Mouse (Mus musculus): ENCODE results near the gene Ssbp3.

The Ssbp3 gene

DNA sequence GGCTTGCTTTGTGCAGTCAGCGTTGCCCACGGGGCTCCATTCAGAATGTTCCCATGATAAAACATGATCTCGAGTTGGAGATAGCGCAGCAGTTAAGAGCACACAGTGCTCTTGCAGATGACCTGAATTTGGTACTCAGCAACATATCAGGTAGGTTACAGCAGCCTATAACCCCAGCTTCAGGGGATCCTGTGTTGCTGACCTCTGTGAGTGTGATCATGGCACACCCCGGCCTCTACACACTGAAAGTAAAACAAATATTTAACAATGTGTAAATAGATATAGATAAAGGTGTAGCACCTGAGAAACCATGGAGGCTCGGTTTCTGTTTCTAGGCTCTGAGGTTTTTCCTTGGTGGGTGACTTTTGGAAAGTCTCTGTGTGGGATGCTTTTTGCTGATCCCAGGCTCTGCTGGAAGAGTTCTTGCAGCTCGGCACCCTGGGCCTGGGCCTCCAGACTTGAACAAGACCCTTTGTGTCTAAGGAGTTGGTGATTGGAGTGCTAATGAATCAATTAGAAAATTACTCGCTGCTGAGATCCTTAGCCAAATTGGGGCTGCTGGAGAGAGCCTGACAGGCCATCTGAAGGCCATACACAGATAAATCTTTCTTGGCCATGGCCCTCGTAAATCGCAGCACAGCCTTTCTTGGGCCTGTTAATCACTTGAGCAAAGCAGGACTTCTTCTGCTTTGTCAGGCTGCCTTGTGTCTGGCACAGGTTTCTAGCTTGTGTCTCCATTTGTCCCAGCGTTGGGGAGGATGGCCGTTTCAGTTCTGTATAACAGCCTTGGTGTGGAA is 49.2 kb downstream of the Ssbp3 start:
- no peak for DNase-seq (ENCODE audit: low read depth, low spot score)

DNA sequence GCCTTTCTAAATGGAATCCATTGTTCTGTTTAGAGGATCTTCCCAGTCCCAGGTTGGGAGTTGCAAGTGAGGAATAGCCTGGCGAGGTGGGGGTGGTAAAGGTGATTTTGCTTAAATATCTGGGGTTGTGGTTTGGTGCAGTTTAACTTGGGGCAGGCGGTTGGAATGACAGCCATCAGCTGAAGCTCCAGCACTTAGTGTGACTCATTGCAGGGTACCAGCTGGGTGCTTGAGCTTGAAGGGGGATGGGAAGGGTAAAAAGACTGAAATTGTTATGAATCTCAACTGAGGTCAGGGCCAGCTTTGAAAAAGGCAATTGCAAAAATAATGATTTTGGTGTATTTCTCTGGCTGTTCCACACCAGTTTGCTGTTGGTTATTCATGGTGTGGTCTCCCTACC is 50.0 kb downstream of the Ssbp3 start:
- no peak for DNase-seq (ENCODE audit: low read depth, low spot score)

DNA sequence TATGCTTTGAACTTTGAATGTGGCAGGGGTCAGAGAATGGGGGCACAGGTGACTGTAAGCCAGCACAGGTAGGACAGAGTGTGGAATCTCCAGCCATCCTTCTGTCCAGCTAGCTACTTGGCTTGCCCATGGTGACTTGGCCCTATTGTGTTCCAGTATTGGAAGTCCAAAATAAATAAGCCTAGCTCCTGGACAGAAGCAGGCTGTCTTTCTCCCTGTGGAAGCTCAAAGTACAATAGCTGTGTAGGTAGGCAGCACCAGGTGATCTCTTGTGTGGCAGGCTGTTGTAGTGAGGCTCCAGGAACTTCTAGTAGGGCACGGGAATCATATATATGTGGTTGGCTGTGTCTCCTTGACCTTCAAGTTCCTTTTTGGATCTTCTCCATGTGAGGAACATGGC is 50.8 kb downstream of the Ssbp3 start:
- DNase-seq (ENCODE audit: low read depth, low spot score): no peak

DNA sequence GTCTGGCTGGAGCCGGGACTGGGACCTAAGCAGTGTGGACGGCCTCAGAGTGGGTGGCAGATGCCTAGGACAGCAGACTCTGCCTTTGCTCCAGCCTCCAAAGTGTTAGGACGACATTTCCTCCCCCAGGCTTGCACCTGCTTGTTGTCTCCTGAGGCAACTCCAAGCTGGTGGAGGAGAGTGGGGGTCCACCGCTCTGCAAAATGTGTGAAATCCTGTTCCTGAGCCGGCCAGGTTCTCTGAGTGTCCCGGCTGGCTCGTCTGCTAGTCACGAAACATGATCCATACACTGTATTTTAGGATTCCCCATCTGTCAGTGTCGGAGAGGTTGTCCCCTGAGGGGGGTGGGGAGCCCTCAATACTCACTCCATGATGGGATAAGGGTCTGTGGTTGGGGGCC is 53.9 kb downstream of the Ssbp3 start:
- DNase-seq (ENCODE audit: low read depth, low spot score): no peak

DNA sequence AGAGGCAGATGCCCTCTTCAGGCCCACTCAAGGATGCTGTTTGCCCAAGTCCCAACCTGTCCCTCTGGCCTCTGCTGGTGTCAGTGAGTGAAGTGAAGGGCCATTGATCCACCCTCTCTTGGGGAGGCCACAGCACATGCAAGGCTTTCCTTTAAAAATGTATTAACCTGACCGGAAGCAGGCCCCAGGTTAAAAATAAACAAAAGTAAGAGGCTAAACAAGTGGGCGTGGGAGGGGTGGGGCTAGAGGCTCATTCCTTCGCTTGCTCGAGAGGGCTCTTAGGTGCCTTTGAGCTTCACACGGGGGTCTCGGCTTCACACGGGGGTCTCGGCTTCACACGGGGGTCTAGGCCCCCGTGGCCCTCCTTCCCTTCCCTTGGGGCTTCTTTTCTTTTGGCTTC is 54.5 kb downstream of the Ssbp3 start:
- no peak for DNase-seq (ENCODE audit: low read depth, low spot score)

DNA sequence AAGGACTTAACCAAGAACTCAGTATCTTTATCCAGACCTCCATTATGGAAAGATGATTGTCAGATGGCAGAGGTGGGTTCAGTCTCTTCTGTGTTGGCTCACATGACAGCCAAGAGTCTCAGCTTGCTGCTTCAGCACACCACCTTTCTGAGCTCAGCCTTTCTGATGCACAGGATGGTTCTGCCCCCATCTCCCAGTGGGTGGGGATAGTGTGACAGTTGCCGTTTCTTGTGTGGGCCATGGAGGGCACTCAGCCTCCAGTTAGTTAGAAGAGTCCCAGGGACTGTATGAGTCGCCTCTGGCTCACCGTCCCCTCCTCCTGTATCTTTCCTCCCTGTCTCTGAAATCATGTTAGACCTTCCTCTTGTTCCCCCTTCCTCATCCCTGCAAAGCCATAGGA is 55.9 kb downstream of the Ssbp3 start:
- no peak for DNase-seq (ENCODE audit: low read depth, low spot score)

DNA sequence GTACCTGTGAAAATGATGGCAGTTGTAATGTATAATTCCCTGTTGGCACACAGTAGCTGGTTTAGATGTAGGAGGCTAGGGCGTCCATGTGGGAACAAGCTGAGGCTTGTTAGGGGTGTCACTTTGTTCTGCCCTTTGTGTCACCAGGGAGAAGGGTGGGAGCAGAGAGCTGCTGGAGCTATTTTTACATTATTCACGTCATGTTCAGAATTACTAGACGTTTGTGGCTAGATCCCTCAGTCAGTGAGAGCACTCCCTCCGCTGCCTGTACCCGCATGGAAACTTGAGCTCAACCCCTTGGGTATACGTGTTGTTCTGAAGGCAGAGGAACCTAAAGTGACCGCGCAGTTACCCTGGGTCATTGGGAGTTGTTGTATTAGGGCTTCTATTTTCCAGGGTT is 58.4 kb downstream of the Ssbp3 start:
- no peak for DNase-seq (ENCODE audit: low read depth, low spot score)

DNA sequence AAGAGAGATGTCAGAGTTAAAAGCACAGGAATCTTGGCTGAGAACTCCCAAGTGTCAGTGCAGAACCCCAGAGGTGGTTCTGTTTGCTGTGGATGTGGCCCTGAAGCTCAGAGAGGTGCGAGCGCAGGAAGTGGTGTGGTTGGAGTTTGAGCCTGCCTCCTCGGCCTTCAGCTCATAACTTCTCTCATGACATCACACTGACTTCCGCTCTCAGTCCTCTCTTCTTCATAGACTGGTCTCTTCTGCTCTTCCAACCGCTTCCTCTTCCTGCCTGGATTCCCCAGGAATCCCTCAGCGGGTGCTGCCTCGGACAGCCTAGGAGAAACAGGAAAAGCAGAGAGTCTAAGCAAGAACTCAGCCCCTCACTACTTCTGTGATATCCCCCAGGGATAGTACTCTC is 60.3 kb downstream of the Ssbp3 start:
- DNase-seq (ENCODE audit: low read depth, low spot score): no peak

DNA sequence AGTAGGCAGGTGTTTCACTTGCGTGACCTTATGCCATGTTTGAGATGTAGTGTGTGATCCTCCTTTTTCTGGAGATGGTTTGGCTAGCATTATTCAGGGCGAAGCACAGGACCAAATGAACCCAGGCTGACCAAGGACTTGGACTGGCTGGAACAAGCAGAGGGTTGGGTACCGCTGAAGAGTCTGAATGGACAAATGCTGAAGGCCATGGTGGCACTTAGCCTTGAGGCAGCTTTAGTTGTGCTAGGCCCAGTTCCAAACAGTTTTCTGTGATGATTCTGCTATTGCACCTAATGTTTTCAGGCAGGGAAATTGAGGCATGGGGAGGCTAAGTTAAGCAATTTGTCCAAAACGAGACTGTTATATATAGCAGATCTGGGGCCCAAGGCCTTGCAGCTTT is 61.6 kb downstream of the Ssbp3 start:
- DNase-seq (ENCODE audit: low read depth, low spot score): no peak

DNA sequence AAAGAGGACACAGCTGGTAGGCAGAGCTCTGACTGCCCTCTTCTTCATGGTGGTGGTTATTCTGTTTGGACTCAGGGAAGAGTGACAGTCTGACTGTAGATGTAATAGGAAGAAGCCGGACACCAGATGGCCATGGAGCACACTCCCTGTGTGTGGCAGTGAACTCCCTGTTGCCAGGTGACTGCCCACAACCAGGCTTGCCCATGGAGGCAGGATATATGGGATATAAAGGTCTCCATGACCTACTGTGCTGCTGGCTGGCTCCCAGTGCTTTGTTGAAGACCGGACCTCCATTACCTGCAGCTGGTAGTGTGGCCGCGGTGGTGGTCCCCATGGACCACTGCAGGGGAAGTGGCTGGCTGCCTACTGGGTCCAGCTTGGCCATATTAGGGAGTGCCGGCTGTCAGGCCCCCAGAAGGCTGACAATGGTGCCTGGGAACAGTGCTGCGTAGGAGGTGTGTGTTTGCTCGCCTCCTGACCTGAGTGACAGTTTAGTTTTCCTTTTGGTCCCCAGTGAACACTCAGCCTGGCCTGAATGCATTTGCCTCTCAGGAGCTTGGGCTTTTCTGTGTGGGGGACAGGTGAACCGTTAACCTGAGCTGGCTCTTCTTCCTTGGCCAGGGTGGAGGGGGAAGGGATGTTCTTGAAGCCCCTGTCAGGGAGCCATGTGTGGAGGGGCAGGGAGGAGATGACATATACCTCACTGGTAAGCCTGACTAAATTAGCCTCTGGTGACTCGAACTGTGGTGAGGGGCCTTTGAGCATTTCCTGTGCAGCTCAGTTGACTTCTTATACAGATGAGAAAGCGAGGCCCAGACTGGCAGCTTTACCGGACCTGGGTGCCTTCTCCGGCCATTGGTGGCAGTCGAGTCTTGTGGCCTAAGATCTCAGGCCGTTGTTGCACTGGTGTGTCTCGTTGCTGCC is 62.2 kb downstream of the Ssbp3 start:
- DNase-seq (ENCODE audit: low read depth, low spot score): no peak

DNA sequence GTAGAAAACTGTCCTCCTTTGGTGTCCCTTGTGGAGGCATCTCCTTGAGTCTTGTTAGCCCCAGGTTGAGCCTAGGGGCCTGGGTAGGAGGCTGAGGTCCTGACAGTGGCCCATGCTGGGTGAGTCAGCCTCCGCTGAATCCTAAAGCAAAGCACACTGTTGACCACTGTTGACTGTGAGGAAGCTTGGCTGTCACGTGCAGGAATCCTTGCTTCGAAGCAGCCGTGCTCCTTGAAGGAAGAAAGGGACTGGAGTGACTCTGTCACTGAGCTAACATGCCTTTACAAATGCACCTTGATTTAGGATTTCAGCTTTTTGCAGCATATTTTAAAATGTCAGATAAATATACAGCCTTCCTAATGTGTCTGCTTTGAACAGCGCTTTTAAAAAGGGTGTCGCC is 64.8 kb downstream of the Ssbp3 start:
- DNase-seq (ENCODE audit: low read depth, low spot score): no peak

DNA sequence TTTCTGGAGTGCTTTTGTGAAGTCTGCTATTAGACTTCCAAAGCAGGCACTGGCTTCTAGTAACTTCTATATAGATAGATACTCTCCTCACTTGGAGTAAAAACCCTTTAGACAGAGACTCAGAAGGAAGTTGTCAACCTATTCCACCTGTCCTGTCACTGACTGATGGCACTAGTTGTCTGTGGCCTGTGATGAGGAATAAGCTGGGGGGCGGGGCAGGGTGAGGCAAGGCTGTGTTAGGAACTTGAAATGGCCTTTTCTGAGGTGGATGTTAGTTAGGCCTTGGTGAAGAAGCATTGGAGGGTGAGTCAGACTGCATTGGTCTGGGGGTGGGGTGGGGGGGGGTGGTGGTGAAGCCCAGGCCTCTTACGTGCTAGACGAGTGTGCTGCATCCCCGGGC is 65.4 kb downstream of the Ssbp3 start:
- no peak for DNase-seq (ENCODE audit: low read depth, low spot score)

DNA sequence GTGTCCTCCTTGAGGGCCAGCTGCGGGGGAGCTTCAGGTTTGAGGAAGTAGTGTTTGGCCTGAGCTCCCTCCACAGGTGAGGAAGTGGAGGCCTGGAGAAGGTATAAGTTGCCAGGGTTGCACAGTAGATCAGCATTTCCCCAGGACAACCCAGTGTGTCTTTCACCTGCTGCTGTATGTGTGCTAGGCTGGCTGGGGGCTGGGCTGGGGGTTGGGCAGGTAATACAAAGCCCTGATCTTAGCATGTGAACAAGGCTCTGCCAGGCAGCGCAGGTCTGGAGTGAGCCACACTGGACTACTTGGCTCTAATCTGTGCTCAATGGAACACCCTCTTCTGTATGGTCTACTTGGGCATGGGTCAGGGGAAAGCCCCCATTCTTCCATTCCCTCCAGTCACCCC is 66.1 kb downstream of the Ssbp3 start:
- DNase-seq (ENCODE audit: low read depth, low spot score): no peak

DNA sequence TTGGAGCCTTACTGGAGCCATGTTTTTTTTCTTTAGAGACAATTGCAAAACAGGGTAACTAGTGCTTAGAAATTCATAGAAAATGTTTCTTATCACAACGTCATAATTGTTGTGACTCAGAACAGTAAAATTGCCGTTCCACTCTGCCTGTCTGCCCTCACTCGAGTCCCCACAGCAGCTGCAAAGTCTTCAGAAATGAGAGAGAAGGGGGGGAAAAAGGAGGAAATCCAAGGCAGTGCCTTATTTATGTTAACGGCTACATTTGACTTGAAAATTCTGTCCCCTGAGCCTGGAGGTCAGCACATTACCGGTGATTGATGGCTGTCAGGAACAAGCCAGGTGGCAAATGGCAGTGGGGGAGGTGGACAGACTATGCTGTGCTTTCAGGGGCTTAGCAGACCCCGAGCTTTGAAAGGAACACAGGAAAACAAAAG is 66.7 kb downstream of the Ssbp3 start:
- DNase-seq (ENCODE audit: low read depth, low spot score): no peak

DNA sequence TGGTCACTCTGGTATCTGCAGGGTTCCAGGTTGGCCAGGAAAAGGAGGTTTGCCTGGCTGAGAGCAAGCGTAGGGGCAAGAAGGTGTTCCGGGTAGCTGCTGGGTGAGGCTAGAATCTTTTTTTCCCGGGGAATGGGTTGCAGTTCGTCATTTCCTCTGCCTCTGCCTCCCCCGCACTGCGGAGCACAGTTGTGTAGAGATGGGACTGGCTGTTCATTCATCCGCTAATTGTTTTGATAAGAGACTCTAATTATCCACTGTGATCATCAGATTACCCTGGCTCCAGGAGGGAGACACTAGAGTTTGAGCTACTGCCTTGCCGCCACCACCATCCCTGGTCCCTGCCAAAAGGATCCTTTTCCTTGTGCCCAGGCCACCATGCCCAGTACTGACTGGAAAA is 67.9 kb downstream of the Ssbp3 start:
- DNase-seq (ENCODE audit: low read depth, low spot score): no peak

DNA sequence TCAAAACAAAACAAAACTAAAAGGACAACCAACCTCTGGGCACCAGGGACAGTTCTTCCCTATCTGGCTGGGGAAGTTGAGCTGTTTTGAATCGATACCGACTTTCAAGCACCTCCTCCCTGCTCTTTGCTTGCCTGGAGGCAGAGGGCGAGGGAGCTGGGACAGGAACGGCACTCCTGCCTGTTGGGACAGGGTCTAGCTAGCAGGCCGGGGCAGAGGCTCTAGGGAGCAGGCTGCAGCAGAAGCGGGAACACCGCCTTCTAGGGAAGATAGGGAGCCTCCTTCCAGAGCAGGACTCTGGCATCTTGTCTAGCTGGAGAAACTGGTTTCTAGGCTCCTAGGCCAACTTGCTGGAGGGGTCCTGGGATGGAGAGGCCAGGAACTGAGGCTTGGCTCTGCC is 70.2 kb downstream of the Ssbp3 start:
- DNase-seq (ENCODE audit: low read depth, low spot score): no peak

DNA sequence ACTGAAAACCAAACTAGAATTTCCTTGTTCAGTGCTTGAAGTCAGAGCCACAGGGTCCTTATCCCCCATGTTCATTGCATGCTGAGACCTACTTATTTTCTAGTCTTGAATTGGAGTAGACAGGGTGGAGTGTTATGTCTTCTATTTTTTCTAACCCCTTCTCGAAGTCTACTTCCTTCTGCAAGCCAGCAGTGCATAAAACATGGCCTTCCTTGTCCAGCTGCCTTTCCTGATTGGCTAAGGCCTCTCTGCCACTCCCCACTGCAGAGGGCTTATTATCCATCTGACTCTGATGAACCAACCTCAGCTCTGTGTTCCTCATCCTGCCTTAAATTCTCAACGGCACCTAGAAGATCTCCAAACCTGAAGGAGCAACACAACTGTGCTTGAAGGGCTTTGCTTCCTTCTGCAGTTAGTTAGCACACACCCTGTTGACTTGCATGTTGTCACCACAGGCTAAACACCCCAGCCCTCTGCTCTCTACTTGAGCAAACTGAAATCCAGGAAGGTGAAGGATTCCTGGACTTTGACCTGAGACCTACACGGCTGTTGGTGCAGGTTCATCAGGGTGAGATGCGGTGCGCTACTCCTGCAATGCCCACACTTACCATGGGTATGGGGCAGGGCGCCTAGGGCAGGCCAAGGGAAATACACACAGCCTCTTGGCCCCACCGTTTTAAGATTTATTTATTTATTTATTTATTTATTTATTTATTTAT is 71.0 kb downstream of the Ssbp3 start:
- DNase-seq (ENCODE audit: low read depth, low spot score): no peak

DNA sequence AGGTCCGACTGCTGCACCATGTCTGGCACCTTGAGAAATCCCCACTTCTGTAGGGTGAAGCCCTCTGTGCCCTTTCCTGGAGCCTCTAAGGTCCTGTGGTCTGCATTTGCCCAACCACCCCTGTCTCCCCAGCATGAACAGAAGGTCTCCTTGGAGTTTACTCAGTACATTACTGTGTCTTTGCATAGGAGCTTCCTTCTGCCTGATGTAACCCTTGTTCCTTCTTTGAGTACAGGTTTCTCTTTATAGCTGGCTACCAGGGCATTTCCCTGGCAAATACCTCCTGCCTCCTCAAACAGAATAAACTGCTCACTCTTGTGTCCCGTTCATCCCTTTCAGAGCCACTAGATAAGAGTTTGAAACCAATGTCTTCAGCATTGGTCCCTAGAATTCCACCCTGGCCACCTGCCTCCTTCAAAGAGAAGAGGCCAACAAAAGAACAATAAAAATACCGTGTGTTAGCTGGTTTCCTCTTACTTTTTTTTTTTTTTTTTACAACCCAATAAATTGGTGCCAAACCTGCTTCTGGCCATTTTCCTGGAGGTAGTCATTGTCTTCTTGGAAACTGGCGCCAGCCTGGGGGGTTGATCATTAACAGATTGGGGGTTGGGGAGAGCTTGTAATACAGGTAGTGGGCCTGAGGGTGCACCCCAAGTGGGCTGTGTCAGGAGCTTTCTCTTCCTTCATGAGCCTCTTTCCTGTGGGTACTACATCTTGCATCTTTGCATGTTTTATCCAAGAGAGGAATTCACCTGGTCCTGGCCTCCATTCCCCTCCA is 72.0 kb downstream of the Ssbp3 start:
- no peak for DNase-seq (ENCODE audit: low read depth, low spot score)

DNA sequence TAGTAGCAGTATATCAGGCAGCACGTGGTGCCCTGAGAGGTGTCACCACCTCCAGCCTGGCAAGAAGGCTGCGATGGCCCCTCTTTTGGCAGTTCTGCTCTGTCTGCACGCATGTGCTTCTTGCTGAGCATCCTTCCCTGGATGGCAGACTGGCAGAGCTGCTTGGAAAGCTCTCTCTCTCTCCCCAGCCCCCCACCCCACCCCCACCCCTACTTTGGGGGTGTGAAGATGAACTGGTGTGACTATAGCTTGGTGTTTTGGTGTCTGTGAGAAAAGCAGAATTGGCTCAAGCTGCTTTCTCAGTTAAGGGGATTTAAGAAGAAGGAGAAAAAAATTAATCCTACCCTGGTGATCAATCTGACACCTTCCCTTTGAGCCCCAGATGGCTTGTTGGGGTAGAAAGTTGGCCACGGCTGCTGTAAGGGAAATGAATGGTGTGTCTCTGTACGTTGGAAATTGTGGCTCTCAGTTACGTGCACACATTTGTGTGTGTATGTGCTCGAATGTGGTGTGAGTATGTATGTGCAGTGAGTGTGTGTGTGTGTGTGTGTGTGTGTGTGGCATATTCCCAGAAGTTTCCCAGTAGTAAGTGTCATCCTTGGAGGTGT is 73.5 kb downstream of the Ssbp3 start:
- DNase-seq (ENCODE audit: low read depth, low spot score): no peak

DNA sequence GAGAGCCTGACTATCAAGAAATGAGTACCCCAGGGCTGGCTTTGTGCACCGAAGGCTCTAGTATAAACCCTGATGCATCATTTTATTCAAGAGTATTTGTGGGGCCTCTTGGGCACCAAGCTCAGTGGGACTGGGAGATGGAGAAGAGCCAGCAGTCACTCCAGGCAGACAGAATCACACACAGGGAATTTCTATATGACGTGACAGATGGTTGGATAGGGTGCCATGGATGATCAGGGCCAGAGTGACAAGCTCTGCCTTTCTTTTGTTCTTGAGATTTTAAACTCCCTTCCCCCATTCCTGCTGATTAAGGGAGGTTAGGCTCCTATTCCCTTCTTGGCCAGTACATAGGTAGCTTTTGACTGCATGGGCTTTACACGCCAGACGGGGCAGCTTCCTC is 74.8 kb downstream of the Ssbp3 start:
- no peak for DNase-seq (ENCODE audit: low read depth, low spot score)
